Mouse (Mus musculus) lung, postnatal 25 days (tissue): ENCODE measurements around the gene Cnksr1.
A peak's percentile ranks its signal among the peaks of the same experiment; 100 is the strongest.
"Not testable (repeated sequence)": the region's sequence is repeated elsewhere in the genome, so short reads cannot be mapped to it uniquely, and the experiment has no call there.

Experiments used
- DNase-seq: peaks from one replicate; pipeline ENCODE4 v3.0.0; 2022; ENCODE audit warnings: low spot score

Gene Cnksr1

DNA sequence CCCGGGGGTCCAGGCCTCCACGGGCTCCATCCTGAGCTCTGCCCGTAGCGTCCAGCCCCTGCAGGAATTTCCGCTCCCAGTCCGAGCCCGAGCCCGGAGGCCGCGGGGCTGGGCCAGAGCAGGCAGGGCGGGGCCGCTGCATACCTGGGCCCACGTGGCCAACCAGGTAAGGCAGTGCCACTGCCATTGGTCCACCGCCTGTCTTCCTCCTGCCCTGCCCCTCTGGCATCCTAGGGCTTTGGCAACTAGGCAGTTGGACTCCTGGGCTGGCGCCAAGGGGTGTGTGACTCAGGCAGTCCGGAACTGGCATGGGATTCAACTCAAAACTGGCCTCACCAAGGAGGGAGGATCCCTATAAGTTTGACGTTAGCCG, at the start of gene Cnksr1:
Cnksr1 (minus strand) TSS at position 121 of the 373 bp plus-strand sequence.
- peak; percentile 95 for DNase-seq

DNA sequence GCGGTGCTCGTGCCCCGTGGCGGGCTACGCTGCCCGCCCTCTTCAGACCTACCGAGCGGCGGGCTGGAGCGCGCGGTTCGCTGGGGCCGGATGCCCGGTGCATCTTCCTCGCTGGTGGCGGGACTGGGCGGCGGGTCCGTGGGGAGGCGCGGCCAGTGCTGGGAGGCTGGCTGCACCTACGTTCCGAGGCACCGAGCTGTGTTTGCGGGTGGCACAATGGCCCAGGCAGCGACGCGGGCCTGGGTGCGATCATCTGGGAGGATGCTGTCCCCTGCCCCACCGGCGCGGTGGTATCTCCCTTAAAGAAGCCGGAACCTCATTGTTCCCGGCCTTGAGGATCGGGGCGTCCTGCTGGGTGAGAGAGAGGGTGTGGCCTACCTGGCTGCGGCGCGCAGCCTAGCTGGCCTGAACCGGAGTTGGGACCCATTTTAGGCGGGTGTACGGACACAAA, 49.4 kb upstream of the Cnksr1 start, which contains the start of gene Pdik1l:
Pdik1l (minus strand) TSS at position 321 of the 451 bp plus-strand sequence.
- peak; percentile 78 for DNase-seq

DNA sequence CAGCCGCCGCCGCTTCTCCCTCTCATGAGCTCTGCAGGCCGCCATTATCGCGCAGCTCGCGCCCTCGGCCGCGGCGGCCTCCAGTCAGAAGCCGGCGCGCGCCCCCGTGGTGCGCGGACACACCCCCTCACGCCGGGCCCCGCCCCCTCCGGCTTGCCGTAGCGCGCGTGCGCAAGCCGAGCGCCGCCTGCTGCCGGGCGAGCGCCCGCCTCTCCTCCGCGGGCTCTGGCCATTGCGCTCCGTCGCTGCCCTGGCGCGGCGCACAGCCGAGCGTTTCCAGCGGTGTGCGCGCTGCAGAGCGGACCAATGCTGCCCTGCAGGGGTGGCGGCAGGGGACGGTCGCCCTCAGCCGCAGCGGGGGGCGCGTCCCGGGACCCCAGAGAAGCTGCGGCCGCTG, 49.0 kb upstream of the Cnksr1 start:
- peak; percentile 94 for DNase-seq

DNA sequence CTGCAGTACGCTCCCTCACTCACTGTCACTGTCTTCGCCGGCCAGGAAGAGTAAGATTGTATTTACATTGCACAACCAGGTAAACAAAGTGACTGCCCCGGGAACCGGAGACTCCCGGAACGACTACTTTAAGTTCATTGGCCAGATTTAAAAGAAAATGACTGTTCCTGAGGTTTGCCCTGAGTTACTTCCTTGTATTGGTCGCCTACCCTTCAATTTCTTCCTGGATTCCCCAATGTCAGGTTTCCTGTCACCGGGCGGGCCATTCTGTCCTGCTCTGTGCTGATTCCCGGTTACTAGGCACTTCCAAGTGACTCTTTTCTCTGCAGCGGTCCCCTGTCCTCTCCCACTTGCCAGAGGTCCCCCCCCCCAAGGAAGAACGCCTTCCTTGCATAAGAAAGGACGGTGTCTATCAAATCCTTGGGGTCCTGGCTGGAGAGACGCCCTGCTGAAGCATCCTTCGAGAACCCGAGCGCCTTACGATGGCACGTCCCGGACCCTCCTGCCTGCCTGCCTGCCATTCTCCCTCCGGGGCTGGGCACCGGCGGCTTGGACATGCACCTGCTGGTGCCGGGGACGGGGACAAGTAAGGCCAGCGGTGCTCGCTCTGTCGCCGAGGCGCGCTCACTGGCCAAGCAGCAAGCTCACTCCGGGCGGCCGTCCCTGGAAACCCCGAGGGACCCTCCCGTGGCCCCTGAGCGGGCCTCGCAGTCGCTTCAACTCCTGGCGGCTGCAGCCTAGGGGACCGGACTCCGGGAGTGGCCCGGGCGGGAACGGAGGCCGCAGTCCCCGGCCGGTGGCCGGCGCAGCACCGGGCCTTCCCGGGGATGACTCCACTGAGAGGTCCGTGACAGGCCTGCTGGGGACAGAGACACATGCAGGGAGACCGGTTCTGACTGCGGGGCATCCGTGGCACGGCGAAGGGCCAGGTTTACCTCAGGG, 48.3 kb upstream of the Cnksr1 start:
- no peak for DNase-seq

DNA sequence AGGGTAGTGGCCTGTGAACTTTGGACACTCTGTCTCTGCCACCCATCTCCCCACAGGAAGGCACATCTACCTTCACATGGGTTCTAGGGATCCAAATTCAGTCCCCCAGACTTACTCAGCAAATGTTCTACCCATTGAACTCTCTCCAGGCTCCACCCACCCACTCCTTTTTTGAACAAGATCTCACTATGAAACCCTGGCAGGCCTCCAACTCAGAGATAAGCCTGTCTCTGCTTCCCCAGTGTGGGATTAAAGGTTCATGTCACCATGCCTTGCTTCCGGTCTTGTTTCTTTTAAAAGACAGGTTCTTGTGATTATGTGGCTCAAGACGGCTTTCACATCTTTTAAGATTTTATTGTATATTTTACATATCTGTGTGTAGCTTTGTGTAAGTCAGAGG, 46.7 kb upstream of the Cnksr1 start:
- no peak for DNase-seq

DNA sequence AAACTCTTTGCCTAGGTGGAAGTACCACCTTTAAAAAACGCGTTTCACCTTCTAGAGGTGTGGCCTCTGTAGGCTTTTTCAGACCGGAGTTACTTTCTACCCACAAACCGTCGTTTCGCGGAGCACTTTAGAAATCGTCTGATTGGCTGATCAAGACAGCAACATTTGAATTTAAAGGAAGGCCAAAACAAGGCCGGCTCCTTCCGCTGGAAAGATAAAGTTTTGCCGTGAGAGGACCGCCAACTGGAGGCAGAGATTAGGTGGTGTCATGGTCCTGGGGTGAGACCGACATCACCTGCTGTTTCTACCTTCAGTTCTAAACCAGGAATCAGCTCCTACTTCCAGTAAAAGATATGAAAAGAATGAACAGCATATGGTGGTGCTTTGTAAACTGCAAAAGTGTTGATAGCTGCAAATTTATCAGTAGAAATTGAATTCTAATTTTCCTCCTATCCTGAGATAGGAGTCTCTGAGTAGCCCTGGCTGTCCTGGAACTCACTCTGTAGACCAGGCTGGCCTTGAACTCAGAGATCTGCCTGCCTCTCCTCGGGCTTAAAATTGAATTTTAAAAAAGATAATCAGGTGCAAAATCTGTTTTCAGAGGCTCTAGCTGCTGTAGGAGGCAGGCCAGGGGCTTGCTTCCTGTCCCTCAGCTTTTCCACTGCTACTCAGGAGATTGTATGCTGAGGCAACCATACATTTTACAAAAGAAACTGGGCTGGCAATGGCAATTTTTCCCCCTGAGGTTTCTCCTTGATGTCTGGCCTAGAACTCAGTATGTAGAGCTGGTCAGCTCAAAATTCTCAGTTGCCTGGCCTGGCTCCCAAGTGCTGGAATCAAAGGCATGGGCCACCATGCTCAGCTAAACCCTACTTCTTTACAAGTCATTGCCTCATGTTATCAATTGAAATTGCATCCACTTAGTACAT, 35.5 kb upstream of the Cnksr1 start:
- peak; percentile 63 for DNase-seq

DNA sequence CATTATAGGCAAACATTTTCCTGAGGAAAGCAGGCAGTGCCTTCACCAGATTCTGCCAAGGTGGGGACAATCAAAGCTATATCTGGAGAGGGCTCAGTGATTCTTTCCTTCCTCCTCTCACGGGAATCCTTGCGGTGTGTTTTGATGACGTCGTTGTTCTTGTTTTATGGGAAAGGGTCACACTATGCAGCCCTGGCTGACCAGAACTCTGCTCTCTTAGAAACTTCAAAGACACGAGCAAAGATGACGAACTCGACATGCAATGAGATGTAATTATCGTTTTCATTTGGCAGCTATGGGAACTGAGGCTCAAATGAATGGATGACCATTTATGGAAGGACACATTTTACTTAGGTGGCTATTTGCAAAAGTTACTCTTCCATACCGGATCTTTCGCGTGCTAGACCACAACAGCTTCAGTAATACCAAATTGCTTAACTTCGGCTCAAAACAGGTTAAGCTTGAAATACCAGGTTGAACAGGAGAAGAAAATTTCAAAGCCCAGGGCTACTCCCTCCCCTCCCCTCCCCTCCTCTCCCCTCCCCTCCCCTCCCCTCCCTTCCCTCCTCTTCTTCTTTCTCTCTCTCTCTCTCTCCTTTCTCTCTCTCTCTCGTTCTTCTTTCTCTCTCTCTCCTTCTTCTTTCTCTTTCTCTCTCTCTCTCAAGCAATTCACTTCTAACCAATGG, 34.7 kb upstream of the Cnksr1 start:
- DNase-seq: no peak

DNA sequence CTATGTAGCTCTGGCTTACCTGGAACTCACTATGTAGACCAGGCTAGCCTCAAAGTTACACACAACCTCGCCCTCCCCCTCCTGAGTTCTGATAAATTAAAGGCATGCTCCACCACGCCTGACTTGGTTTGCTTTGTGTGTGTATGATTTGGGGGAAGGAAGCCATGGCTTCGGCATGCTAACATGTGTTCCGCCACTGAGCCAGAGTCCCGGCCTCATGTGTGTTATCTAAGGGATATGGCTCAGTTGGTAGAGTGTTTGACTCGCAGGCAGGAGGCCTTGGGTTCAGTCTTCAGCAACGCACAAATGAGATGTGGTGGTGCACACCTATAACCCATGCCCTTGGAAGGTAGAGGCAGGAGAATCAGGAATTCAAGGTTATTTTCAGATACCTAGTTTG, 33.8 kb upstream of the Cnksr1 start:
- no peak for DNase-seq

DNA sequence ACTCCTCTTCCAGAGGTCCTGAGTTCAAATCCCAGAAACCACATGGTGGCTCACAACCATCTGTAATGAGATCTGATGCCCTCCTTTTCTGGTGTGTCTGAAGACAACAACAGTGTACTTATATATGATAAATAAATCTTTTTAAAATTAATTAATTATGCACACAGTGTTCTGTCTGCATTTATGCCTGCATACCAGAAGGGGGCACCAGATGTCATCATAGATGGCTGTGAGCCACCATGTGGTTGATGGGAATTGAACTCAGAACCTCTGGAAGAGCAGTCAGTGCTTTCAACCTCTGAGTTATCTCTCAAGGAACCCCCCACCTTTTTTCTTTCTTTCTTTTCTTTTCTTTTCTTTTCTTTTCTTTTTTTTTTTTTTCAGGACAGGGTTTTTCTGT, 31.4 kb upstream of the Cnksr1 start:
- DNase-seq: not testable (repeated sequence)

DNA sequence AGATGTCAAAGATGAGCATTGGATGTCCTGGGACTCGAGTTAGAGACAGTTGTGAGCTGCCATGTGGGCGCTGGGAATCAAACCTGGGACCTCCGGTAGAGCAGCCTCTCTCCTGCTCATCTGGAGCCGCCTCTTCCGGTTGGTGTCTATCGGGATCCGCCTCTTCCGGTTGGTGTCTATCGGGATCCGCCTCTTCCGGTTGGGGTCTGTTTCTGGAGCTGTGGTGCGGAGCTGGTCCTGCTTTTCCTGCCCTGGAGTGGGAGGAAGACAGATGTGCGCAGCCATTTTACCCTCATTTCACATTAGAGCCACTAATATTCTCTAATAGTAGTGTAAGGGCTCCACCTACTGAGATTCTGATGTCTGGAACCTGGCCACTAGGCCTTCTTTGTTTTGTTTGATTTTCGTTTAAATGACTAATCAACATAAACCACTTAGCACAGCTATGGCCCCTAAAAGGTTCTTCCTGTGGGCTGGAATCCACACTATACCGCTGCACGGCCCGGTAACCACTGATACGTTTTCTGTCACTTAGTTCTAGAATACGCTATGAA, 30.0 kb upstream of the Cnksr1 start:
- DNase-seq: no peak

DNA sequence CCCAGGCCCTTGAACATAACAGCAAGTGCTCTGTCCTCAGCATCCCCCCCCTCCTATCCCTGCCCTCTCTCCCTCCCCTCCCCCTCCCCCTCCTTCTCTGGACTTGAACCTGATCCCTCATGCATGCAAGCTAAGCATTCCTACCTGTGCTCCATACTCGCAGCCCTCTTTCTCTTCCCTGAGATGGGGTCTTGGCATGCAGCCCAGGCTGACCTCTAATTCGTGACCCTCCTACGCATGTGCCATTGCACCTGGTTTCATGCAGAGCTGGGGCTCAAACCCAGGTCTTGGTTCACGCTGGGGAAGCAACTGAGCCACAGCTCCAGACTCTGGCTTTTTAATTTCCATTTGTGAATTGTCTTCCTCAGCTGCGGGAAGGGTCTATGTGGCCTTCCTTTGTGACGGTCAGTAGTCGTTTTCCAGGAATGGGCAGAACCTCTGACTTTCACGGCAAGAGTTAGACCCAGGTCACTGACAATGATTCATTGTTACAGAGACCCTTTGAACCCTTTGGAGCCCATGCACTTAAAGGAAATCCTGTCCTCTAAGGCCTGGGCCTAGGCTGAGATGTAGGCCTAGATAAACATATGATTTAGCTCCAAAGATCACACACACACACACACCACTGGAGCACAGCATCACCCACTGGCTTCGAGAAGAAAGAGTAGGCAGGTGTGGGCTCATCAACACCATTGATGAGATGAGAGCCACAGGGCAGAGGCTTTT, 27.8 kb upstream of the Cnksr1 start:
- no peak for DNase-seq

DNA sequence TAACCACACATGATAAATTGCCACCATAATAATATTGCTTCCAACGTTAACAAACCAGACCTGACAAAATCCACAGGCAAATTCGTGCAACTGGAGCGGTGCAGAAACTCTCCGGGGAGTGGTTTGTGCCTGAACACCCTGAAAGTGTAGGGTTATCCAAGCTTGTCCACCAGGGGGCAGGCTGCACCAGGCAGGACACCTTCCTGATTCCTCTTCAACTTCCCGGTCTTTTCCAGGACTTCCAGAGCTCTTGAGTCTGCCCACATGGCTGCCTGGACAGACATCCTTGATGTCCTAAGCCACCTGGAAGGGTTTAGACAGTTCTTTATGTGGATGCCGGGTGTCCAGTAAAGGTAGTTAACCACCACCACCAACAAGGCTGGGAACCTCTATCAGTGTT, 25.0 kb upstream of the Cnksr1 start:
- peak; percentile 71 for DNase-seq

DNA sequence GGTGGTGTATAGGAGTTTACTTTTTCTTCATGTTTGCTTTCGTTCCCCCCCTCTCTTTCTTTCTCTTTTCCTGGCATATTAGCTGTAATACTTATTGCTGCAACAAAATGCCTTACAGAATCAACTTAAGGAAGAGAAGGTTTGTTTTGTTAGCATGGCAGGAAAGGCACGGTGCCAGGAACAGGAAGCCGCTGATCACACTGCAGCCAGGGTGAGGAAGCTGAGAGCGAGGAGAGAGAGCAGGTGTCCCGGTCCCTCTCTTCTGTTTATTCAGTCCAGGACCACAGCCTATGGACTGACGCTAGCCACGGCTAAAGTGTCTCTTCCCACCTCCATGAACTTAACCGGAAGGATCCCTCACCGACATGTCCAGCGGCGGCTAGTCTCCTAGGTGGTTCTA, 20.2 kb upstream of the Cnksr1 start:
- DNase-seq: no peak

DNA sequence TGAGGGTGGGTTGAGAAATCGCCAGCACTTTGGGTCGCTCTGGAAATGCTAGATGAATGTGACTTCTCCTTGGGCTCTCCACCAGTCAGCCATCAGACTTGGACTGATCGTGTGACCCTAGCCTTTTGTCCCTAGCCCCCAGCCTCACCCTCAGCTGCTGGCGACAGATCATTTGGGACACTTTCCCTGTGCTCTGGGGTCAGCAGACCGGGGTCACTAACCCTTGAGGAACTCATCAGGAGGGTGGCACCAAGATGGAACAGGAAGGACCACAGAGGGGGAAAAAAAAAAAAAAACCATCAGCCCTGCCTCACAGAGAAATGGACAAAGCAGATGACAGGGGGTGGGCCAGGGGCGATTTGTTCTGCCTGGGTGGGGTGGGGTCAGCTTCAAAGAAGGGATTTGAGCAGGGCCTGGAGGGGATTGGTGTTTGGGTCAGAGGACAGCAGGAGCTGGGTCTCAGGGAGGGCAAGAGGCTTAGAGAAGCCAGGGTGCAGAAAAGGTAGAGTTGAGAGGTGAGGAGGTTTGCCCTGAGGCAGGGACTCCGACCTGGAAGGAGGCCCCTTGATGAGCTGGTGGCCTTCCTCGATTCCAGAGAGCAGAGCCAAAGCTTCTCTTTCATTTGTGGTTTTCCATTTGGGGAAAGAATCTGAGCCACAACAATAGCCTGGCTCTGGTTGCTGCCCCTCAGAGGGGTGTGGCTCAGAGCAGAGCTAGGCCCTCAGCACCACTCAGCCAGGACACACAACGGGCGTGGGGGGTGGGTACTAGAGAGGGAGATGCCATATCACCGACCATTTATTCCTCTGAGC, 19.2 kb upstream of the Cnksr1 start:
- DNase-seq: no peak

DNA sequence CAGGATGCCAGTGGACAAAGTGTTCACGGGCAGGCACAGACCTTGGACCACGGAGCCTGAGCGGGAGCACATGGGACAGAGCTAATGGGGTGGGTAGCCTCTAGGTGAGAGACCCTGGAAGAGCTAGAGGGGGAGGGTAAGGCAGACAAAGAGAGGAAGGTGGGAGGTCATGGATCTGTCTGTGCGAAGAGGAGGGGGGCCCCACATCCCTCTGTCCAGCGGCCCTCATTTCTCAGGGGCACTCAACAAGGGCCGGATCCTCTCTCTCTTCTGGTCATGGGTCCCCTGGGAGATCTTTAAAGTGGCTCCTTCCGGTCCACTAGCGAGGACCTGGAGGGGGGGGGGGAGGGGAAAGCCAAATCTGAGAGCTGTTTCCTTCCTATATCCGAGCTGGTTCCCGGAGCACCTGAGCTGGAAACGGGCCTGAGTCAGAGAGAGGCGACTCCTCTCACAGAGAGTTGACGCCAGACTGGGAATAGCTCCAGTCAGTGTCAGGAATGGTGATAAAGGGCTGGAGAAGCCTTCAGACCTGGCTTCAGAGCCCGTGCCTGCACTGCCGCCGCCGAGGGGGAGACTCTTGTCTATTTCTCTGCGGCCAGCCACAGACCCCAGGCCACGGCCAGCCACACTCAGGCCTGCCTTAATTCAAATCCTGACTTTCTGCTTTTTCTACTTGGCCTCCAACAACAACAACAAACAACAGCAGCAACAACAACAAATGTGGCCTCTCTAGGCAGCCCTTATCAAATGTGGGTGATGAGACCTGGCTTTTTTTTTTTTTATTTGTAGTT, 18.4 kb upstream of the Cnksr1 start:
- no peak for DNase-seq

DNA sequence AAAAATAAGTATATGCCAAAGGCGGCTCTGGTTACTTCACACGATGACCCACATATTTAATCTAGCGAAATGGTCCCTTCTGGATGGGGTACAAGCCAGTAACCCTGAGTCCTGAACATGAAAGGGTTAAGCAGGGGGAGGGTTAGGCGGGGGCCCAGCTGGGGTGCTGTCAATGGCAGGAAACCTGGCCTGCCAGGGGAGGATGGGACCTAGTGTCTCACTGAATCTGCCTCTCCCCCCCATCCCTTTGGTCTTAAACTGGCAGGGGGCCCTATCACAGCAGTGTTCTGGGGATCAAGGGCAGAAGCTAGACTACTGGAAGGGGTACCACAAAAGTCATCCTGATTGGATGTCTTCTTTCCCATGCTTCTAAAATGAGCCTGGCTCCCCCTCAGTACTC, 17.7 kb upstream of the Cnksr1 start:
- DNase-seq: no peak

DNA sequence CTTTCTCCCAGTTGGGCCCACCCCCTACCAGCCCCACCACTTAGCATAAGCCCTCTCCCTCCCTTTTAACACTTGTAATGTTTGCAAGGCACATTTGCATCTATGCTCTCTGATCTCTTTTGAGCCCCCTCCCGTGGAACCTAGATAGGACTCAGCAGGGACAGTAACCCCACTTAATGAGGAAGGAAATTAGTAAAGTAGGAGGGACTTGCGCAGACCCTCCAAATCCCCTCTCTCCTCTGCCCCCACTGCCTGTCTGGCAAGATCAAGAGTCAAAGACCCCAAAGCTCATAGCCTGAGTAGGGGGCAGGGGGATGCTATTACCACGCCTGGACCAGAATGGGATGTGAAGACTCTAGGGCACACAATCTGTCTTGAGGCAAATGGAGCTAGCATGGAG, 16.6 kb upstream of the Cnksr1 start:
- no peak for DNase-seq

DNA sequence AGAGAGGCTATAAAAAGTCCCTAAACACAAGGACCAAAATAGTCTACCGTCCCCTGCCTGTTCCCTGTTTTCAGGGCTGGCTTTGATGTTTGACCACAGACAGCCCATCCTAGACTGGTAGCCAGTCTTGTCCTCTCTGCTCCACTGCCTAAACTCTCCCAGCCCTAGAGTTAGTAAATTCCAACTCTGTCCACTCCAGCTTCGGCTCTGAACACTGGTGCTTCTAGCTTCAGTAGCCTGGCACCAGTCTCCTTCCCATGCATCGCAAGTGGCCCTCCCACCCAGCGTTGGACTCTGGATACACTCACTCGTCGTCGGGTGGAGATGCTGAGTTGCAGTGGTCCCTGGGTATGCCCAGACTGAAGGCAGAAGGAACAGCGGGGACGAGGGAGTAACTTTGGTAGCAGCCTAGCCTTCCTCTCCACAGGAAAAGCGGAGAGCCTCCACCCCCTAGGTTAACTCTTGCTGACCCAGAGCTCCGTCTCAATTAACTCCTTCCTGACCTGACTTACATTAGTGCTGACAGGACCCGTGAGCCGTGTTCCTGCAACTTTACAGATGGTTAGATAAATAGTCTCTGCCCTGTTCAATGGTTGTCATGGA, 15.6 kb upstream of the Cnksr1 start, which contains the start of gene Grrp1:
Grrp1 (minus strand) TSS at position 385 of the 603 bp plus-strand sequence.
- no peak for DNase-seq
